Mouse (Mus musculus) central nervous system, embryonic 18 days (tissue): Measurements from ENCODE around the gene Tsga13. TPM values are rescaled to one million over a fixed set of nuclear protein-coding genes. Genes with fewer than 3 reads are reported as not detected.

ENCODE experiments used
- polyA plus RNA-seq: library from polyadenylated mRNA; depleted of rRNA; stranded (reverse); fragments of >200 nt; gene quantifications from 2 replicates; pipeline ENCODE4 v1.2.3, GENCODE M21; 2012; rRNA removed

Tsga13 gene
- 0.53 TPM in 2 replicates for polyA plus RNA-seq

GRCm38 (mm10) chr6:30915473-30915872, at the start of gene Tsga13:
Gene Tsga13, minus strand, starts transcription at chr6:30915573.

GRCm38 (mm10) chr6:30958736-30959540, 43.6 kb upstream of the Tsga13 start, which contains the start of gene Klf14:
Gene Klf14, minus strand, starts transcription at chr6:30959078.

GRCm38 (mm10) chr6:30896195-30896985, 19.0 kb downstream of the Tsga13 start, which contains the start of gene Copg2:
Gene Copg2, minus strand, starts transcription at chr6:30896794.

Other genes starting within 250 kb of the Tsga13 start
- 14.5 and 14.6 TPM in 2 replicates for gene Cep41, start 221.8 kb downstream of the Tsga13 start, polyA plus RNA-seq
- gene Mest, start 192.0 kb downstream of the Tsga13 start, polyA plus RNA-seq = 191 and 227 TPM in 2 replicates
- gene Copg2, start 18.8 kb downstream of the Tsga13 start, polyA plus RNA-seq = 45.6 and 48.4 TPM in 2 replicates
- 0.30 and 0.53 TPM in 2 replicates for gene Klf14, start 43.5 kb upstream of the Tsga13 start, polyA plus RNA-seq